Mouse (Mus musculus): ENCODE data around the gene Ptpdc1.

DNA sequence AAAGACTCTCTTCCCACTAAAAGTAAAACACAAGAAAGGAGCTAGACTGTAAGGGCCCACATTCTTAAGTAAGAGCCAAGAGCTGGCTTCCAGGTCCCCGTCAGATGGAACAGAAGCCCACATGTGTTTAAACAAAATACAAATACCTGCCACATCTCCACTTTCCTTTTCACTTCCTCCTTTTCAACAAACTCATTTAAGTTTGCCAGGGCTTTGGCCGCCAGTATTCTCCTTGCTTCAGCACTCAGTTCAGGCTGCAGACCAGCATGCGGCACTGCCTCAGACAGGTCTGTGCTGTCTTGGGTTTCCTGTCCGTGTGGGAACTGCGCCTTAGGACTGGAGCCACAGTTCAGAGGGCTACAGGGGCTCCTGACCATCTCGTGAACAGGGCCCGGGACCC is 39.7 kb downstream of the Ptpdc1 start:
- TF ChIP-seq CTCF (IDR thresholded peaks at IDR 0.05; ENCODE audit: borderline replicate concordance, insufficient read depth, low read length) (no peak), POLR2A (IDR thresholded peaks at IDR 0.05; ENCODE audit: low read depth, low read length) (no peak)
